Mouse (Mus musculus): ENCODE measurements around the gene Cpsf3. TPM values are rescaled to one million over a fixed set of nuclear protein-coding genes. Genes with fewer than 3 reads are reported as not detected.

The Cpsf3 gene
- total RNA-seq, 2 experiments from 2014 or later = 60.1 to 77.0 TPM

DNA sequence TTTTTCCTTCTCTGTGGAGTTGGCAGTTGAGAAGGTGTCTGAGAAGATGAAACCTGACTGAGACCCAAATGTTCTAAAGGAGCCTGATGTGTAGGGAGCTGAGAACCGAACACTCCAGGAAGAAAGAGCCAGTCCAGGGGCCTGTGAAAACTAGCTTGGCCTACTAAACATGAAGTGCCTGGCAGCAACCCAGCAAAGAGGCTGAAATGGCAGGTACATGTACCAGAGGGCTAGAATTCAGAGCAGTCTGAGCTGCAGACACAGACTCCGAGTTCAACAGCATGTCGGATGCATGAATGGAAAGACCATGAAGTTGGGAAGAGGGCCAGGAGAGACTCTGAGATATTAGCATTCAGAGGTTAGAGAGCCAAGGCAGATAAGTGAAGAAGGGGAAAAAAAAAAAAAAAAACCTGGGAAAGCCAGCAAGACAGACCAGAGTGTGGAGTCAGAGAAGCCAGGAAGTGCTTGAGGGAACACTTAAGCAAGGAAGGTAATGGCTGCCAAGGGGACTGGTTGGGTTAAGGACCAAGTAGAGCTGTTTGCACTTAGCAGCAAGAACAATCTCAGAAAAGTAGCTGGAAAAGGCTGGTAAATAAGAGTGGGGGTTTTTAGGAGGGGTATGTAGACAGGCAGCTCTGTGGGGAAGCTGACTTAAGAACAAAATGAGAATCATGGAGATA is 3.7 kb downstream of the Cpsf3 start:
- DNase-seq = no peak

DNA sequence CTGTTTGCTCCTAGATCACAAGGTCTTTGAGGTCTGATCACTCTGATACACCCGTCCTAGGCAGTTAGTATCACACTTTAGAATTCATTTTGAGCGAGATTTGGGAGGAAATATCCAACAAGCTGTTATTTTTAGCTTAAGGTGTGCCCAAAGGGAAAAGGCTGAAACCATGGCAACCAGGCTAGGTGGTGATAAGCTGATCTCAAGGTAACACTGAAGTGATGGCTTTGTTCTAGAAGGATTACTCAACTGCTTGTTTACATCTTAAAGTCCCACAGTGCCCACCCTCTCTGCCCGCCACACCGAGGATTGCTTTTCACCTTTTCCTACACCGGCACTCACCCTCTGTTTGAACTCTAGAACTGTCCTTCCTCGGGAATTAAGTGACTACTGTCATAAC is 4.5 kb downstream of the Cpsf3 start:
- DNase-seq = no peak

DNA sequence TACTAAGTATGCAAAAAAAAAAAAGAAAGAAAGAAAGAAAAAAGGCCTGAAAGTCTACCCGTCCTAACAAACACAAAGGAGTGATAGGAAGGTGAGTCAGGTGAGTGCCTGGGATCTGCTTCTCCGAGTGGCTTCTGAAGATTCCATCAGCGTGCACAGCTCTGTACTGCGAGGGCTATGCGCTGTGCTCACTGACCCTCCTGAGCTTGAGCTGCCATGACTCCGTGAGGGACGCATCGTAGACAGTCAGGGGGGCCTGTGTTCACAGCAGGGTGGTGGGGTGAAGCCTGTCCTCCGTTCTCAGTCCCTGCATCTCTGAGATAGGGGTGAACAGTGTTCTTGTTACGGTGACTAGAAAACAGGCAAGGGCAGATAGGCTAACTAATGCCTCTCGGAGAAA is 13.7 kb downstream of the Cpsf3 start:
- no peak for DNase-seq

DNA sequence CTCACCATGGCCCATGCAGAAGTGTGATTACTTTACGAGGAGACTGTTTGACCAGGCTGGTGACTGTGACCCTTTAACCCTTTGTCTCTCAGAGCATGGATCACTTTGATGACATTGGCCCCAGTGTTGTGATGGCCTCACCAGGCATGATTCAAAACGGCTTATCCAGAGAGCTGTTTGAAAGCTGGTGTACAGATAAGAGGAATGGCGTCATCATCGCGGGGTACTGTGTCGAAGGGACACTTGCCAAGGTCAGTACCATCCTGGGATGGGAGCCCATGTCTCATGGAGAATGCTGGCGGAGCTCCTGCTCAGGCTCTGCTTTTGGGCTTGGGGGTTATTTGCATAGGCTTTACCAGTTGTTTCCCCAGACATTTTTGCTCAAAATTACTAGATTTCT is 16.1 kb downstream of the Cpsf3 start:
- DNase-seq = peak; percentile 69 to 81

DNA sequence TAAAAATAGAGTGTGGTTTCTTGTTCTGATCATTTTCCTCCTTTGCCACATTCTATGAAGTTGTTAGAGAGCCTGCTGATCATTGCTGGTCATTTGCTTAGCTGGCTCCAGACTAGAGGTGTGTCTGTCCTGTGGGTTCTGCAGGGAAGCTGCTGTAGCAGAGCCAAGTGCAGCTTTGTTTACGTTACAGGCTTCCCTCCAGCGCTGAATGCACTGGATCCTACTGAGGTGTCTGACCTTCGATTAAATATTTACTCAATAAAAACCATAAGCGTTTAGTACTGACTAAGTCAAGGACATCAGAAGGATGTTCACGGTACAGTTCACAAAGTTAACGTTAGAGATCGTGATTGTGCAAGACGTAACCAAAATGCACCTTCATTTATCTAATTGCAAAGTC is 16.7 kb downstream of the Cpsf3 start:
- DNase-seq = no peak

DNA sequence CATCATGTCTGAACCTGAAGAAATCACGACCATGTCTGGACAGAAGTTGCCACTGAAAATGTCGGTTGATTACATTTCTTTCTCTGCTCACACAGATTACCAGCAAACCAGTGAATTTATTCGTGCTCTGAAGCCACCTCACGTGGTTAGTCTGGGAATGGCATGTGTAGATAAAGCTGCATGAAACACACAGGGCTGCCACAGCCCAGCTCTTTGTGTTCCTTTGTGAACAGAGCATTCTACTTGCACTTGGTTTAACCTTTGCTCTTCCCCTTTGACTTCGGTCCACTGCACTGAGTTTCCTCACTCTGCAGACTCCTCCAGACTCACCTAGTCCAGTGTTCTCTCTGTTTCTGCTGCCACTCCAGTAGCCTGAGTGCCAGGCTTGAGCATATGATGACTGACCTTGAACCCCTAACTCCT is 17.2 kb downstream of the Cpsf3 start:
- DNase-seq = no peak

DNA sequence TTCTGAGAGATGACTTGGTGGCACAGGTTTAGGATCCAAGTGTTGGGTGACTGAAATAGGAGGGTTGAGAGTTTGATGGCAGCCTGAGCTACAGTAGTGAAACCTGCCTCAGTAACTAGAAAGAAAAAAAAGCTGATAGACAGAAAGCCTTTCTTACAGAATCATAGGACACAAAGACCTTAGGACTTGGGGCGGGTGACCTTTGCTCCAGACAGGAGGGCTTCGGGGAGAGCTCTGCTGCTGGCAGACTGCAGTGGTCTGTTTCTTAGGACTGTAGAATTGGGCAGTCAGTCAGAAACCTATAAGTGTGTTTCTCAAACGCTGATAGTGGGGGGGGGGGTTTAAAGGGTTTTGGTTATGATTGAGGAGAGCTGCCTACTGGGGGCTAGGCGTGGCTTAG is 20.6 kb downstream of the Cpsf3 start:
- DNase-seq = no peak

DNA sequence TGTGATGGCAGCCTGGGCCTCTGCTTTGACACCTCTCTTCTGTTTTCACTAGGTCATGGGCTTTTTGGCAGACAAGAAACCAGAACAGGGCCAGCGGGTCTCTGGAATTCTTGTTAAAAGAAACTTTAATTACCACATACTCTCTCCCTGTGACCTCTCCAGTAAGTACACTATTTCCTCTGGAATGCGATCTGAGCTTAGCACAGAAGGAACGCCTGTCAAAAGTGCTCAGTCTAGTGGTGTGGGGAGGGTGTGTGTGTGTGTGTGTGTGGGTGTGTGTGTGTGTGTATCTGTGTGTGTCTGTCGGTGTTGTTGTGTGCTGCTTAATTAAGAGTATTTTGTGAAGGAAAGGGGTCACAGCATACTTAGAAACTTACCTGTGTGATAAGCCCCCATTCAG is 21.5 kb downstream of the Cpsf3 start:
- DNase-seq = no peak

DNA sequence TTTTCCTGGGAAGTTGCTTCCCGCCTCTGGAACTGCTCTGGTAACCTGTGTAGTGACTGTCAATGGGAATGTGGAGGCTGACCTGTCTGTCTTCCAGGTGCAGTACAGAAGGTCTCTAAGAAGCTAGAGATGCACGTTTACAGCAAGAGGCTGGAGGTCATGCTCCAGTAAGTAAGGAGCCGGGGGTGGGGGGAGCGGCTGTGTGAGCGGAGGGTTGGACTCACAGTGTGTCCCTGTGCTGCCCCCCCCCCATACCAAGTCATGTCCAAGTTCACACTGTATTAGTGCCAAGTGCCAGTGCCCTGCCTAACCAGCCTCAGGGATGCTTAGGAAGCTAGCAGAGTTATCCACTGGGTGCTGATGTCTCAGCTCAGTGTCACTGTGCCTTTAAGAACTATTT is 27.0 kb downstream of the Cpsf3 start:
- DNase-seq = no peak

DNA sequence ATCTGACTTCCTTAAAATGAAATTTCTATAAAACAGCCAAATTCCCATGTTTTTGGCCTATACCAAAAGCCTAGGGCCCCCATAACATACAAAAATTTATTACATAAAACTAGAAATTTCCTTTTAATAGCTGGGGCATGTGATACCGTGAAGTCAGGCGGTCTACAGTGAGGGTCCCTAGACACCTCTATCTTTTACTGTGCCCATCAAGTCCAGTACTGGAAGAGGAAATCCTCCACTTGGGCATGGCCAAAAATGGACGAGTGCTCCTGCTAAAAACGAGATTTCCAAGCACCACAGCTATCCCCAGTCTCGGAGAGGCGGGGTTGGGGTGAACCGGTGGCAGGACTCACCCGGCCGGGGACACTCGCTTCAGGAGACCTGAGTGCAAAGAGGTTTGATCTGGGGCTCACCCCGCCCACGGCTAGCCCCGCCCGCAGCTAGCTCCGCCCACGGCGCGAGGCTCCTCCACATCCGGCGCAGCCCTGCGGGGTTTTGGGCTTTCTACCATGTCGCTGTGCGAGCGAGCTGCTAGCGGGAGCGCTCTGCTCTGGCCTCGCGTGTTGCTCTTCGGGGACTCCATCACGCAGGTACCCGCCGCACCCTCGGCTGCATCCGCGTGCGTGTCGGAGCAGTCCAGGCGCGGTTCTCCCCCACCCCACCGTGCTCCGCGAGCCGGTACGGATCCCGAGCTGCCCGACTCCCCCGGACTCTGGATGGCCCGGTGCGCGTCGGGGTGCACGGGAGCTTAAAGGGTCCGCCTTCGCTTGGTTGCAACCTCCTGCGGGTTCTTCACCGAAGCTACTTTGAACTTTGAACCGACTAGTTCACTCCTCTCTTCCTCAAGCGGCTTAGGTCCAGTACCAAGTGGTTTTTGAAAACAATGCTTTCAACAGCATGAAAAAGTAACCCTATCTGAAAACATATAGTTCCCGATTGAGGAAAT is 31.0 kb downstream of the Cpsf3 start, which contains the start of gene Iah1:
Iah1 (plus strand) TSS at position 467 of the 946 bp plus-strand sequence.
- peak; percentile 91 to 95 for DNase-seq

DNA sequence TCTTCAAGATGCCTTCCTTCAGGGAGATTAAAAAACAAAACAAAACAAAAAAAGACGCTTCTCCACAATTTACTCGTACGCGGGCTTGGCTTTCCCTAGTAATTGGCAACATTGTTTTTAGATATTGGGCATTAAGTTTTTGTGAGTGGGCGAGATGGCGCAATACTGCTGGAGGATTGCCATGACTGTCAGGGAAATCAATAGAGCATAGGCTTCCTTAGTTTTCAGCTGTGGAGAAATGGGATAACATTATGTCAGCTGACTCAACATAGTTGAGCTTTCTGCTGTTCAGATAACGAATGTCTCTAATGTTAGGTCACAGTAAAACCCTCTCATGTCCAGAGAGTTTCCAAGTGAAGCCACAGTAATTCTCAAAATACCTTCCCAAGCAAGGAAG is 31.7 kb downstream of the Cpsf3 start:
- peak; percentile 64 to 72 for DNase-seq

DNA sequence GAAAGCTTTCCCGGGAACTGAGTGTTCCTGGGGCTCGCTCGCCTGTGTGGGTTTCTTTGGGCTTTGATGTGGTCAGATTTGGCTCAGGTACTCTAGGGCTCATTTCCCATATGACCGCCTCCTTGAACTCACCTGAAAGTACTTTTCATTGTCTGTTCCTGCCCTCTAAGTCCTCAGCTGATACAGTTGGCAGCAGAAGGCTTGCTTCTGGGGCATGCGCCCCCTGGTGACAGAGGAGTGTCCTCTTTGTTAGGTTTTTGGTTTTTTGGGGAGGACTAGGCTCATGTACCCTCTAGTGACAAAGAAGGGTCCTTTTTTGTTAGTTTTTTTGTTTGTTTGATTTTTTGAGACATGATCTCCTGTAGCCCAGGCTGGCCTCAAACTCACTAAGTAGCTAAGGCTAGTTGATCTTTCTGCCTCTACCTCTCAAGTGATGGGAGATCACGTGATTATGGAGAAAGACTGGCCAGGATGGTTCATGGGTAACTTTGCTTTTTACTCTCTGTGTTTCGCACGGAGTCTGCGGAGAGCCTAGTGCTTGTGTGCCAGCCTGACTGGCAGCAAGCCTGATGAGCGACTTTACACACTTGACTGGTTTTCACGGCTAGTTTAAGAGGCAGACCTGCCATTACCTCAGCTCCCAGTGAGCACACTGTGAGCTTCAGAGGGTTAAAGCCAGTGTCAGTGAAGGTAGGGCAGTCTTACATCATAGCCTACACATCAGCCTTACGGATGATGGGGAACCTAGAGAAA is 33.1 kb downstream of the Cpsf3 start:
- peak; percentile 76 to 83 for DNase-seq

DNA sequence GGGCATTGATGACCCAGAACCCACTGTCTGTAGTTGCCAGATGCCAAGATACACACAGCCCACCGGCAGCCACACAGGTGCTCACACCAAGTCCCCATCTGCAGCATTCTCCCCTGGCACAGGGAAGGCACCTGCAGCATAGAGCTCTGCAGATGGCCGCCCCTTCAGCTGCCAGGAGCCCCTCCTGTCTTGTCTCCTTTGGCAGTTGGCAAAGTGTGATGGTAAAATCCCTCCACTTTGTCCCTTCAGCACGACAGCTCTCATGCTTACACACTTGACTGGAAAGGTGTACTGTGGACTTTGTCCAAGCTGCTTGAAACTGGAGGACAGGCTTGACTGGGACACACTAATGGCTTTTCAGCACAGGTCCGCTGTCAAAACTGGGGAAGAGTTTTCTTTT is 35.1 kb downstream of the Cpsf3 start:
- DNase-seq = no peak

DNA sequence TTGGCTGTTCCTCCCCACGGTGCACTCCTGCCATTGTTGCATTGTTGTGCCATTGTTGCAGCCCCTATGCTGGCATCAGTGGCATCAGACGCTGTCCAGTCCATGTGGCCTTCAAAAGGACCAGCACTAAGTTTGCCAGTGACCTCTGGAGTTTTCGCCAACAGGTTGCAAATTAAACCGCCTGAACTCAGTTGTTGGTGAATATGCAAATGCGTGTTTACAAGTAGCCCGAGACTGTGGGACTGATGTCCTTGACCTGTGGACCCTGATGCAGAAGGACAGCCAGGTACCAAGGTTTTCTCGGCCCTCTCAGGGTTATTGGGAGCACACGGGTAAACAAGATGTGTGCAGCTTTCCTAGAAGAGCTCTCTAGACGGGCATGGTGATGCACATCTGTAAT is 36.0 kb downstream of the Cpsf3 start:
- DNase-seq = no peak

DNA sequence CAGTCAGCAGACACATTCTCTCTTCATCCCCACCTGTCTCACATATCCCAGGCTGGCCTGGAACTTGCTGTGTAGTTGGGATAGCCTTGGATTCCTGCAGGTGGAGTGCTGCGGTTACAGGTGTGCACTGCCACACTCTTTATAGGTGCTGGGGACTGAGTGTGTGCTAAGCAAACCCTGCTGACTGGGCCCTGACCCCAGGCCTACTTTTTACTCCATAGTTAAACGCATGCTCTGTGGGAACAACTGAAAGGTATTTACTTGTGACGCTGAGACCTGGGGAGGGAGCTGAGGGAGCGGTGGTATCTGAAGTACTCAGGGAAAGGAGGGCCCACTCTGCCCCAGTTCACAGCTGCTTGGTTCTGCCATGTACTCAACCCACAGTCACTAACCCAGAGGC is 37.1 kb downstream of the Cpsf3 start:
- no peak for DNase-seq

DNA sequence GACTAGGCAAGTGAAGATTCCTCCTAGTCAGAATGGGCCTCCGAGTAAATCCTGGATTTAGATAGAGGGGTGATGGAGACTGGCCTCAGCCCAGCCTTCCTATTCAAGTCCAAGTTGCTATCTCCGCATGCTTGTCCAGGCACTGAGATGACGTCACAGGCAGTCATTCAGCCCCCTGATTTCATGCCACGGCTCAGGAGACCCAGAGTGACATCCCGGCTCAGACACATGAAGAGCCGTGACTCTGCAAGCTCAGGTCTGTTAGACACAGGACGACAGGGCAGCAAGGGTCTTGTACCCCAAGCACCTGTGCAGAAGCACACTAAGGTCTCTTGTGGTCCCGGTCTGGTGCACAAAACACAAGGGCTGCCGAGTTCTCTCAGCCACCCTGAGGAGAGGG is 37.7 kb downstream of the Cpsf3 start:
- DNase-seq = no peak

DNA sequence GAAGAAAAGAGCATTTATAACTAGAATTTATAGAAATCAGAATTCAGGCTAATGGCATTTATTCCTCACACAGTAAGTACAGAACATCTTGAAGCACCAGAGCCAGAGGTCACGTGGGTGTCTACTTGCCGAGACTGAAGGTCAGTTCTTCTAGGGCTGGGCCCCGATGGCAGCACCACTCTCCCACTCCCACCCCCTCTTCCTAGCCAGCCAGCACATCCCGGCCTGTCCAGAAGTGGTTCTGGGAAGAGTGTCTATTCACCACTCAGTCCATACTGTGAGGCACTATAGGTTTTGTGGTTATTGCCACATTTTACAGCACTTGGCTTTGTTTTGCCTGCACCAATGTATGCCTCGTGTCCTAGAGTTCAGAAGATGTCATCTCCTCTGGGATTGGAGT is 38.9 kb downstream of the Cpsf3 start:
- no peak for DNase-seq

DNA sequence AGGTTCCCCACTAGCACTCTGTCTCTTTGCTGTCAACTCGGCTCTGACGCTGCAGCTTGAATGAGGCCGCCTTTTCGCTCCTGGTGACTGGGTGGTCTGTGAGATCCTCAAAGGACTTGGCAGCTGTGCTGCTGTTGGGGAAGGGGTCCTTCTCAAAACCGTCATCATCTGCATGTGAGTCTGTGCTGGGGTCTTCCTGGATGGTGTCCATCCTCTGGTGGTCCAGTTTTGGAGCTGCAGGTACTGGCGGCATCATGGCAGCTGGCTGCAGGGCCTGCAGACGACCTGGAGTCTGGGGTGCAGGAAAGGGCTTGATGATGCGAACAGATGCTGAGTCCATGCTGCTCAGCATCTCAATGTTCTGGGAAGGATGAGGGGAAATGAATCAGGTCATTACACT is 40.1 kb downstream of the Cpsf3 start:
- DNase-seq = no peak

DNA sequence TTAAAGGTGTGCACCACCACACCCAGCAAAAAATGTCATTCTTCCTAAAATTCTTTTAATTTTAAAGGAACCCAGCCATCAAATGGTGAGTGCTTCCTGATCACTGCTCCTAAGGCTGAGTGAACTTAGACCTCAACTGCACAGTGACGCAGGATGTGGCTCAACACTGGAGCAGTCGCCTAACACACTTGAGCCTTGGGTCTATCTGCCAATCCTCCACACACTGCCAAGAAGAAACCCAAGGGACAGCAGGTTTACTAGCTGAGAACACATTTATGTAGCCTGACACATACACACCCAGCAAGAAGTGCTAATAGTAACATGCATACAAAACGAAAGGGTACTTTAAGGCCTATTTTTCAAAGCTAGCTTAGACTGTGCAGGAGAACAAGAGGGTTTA is 41.1 kb downstream of the Cpsf3 start:
- peak in 1 of 2 experiments; percentile 36 for DNase-seq

DNA sequence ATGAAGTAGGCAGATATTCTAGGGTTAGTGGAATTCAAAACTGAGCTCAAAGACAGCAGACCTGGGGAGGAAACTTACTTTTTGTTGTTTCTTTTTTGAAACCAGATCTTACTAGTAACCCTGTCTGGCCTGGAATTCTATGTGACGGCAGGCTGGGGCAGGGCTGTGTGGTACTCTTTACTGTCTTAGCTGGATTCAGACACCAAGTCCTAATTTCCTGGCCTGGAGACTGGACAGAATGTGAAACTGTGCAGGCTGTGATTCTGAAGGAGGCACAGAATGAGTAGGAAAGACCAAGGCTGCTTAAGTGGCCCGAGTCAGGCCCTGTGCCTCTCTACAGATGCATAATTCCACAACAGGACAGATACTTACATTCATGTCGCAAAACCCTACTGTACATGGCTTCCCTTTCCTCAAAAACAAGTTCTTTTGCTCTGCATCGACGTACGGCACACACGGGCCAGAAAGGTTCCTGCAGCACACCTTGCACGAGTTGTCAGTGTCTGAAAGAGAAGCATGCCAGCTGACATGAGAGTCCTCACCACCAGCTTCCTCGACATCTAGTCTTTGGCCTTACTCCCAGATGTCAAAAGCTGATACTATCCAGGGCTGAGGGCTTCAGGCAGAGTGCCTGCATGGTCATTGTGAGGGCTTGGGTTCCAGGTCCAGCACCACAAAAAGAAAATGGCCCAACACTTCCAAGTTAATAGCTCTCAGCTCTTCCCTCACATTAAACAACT is 44.6 kb downstream of the Cpsf3 start:
- no peak for DNase-seq

DNA sequence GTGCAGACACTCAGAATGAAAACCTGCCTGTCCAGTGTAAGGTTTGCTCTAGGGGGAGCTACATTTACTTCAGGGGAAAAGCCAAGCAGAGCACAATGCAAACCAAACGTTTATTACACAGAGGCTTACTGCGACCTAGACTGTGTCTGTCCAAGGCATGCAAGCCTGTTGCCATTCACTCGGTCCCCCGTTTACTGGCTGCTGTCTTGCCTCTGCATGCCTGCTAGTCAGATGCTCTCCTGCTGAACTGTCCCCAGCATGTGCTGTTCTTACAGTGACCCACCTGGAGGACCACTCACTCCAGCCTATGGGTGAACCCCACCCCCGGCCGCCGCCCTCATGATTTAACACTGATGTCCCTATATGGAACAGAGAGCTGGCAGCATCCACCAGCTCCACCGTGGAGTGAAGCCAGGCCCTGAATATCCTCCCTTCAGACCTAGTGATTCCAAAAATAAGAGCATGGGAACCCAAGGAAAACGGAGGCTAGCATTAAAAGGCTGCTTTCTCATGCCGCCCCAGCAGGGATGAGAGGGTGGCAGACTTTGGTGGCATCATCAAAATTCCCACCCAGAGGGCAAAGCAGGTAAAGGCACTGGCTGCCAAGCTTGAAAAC is 45.9 kb downstream of the Cpsf3 start:
- no peak for DNase-seq

DNA sequence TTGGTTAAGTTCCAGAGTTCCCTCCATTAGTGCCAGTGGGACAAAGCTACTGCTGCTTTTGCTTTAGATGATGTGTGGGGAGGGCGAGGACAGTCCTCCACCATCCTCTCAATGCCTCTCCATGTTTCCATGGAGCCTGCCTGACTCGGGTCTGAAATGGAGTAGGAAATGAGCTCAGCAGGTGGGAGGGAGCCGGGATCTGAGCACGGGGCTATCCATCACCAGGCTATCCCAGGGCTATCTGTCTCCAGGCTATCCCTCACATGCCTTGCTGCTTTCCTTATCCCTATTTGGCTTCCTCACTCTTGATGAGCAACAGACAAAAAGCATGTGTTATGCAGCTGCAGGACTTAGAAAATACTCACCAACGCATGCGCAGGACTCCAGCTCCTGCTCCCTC is 46.5 kb downstream of the Cpsf3 start:
- no peak for DNase-seq

Data from adrenal gland, postnatal 36 days (tissue).